Mouse (Mus musculus) forebrain, embryonic 14.5 days (tissue): ENCODE measurements at regions not wholly inside any gene's neighbourhood (a gene's known extent, or its start where the extent isn't known, plus 50 kb on each side); places are given as distances from the start of the nearest gene placed in this dataset.
A peak's percentile ranks its signal among the peaks of the same experiment; 100 is the strongest.

Source experiments
- ATAC-seq: fragments of 200-750 bp; cut with Nextera tagmentation; 2 replicates; pipeline ENCODE4 v1.8.0; 2017; ENCODE audit warnings: mild to moderate bottlenecking, moderate library complexity
- DNase-seq: peaks from one replicate; pipeline ENCODE4 v3.0.0-alpha.2; 2015; ENCODE audit warnings: low spot score
- H3K27ac ChIP-seq: fragments of 300-500 bp; sonication (generic); 2 replicates; pipeline ENCODE4 v1.5.1; 2014; ENCODE audit warnings: low read depth, mild to moderate bottlenecking, control low read depth, low read length, moderate library complexity
- H3K27me3 ChIP-seq: fragments of 300-500 bp; sonication (generic); replicated peaks from 2 replicates; pipeline ENCODE4 v1.6.1; 2014; ENCODE audit warnings: low read length, control low read depth, mixed read lengths; ENCODE audit not compliant: control insufficient read depth, insufficient read depth
- H3K36me3 ChIP-seq: fragments of 300-500 bp; sonication (generic); 2 replicates; pipeline ENCODE4 v1.6.1; 2014; ENCODE audit warnings: low read length, control low read depth; ENCODE audit not compliant: control insufficient read depth, insufficient read depth
- H3K4me1 ChIP-seq: fragments of 300-500 bp; sonication (generic); 2 replicates; pipeline ENCODE4 v1.6.1; 2014; ENCODE audit warnings: antibody characterized with exemption, low read length, control low read depth; ENCODE audit not compliant: control insufficient read depth, insufficient read depth
- H3K4me2 ChIP-seq: fragments of 300-500 bp; sonication (generic); 2 replicates; pipeline ENCODE4 v1.6.1; 2014; ENCODE audit warnings: mild to moderate bottlenecking, control low read depth, low read length
- H3K4me3 ChIP-seq: fragments of 300-500 bp; sonication (generic); 2 replicates; pipeline ENCODE4 v1.5.1; 2014; ENCODE audit warnings: low read depth, low read length, control low read depth
- H3K9ac ChIP-seq: fragments of 300-500 bp; sonication (generic); 2 replicates; pipeline ENCODE4 v1.6.1; 2014; ENCODE audit warnings: mild to moderate bottlenecking, low read length, control low read depth, moderate library complexity
- H3K9me3 ChIP-seq: fragments of 300-500 bp; sonication (generic); replicated peaks from 2 replicates; pipeline ENCODE4 v1.6.1; 2016; ENCODE audit warnings: low read length, control low read depth, mixed read lengths; ENCODE audit not compliant: control insufficient read depth
- WGBS: fragments of 180-500 bp; shearing (Covaris S2); extraction: QIAGEN DNeasy Blood & Tissue Kit; methylation state at CpG from one replicate; pipeline ENCODE4 v1.1.7; 2014; 5-methylcytosine and 5-hydroxymethylcytosine counted together

- Histone ChIP-seq H3K4me2 (no peak overlapping the region), H3K27me3 (no peaks in the 10 kb centered on the region), H3K9ac (no peak overlapping the region), H3K4me1 (peaks cover 5% of the 10 kb centered on the region), H3K9me3 (no peaks in the 10 kb centered on the region), H3K27ac (no peak overlapping the region), H3K4me3 (no peak overlapping the region), H3K36me3 (no peaks in the 10 kb centered on the region)
- ATAC-seq = no peak
- 77% methylated on average over 4 of the region's 4 CpGs for WGBS
- DNase-seq = no peak
These were observed 236.1 kb upstream of the Atp5g3 start for GRCm38 (mm10) chr2:74147193-74147592.

GRCm38 (mm10) chr2:74136624-74137003 lies 225.5 kb upstream of the Atp5g3 start:
- Histone ChIP-seq H3K9ac (no peak overlapping the region), H3K27ac (no peak overlapping the region), H3K27me3 (no peaks in the 10 kb centered on the region), H3K36me3 (no peaks in the 10 kb centered on the region), H3K4me3 (no peak overlapping the region), H3K9me3 (no peaks in the 10 kb centered on the region), H3K4me1 (peaks cover 31% of the 10 kb centered on the region), H3K4me2 (peak overlapping the region; percentile 25)
- peak; percentile 86 for ATAC-seq
- 6% methylated on average over 9 of the region's 9 CpGs for WGBS
- DNase-seq = peak; percentile 93

- ATAC-seq (peak; percentile 61), DNase-seq (no peak)
- Histone ChIP-seq H3K9ac (no peak overlapping the region), H3K27ac (0 out of 2 replicates have a peak overlapping the region, but pooled peaks have one; percentile 17), H3K4me1 (peaks cover 31% of the 10 kb centered on the region), H3K36me3 (no peaks in the 10 kb centered on the region), H3K27me3 (no peaks in the 10 kb centered on the region), H3K9me3 (no peaks in the 10 kb centered on the region), H3K4me2 (peak overlapping the region; percentile 25), H3K4me3 (no peak overlapping the region)
- 7% methylated on average over 15 of the region's 15 CpGs for WGBS
These were observed 225.0 kb upstream of the Atp5g3 start for GRCm38 (mm10) chr2:74135963-74136623.

GRCm38 (mm10) chr2:74130141-74130588 lies 219.0 kb upstream of the Atp5g3 start:
- H3K4me3 ChIP-seq = 0 out of 2 replicates have a peak overlapping the region, but pooled peaks have one; percentile 16
- ATAC-seq = peak; percentile 56
- no peaks in the 10 kb centered on the region for H3K27me3 ChIP-seq
- peak overlapping the region; percentile 47; the same call in 1 of the 2 replicates for H3K9ac ChIP-seq
- WGBS = 2% methylated on average over 8 of the region's 8 CpGs
- peak overlapping the region; percentile 63; the same call in 1 of the 2 replicates for H3K27ac ChIP-seq
- H3K4me1 ChIP-seq = peaks cover 28% of the 10 kb centered on the region
- no peaks in the 10 kb centered on the region for H3K36me3 ChIP-seq
- DNase-seq = peak; percentile 74
- H3K9me3 ChIP-seq = no peaks in the 10 kb centered on the region
- peak overlapping the region; percentile 50 for H3K4me2 ChIP-seq

- Histone ChIP-seq H3K4me2 (peak overlapping the region; percentile 50), H3K4me1 (peaks cover 27% of the 10 kb centered on the region), H3K9me3 (no peaks in the 10 kb centered on the region), H3K9ac (peak overlapping the region; percentile 47; the same call in 1 of the 2 replicates), H3K27ac (peak overlapping the region; percentile 63), H3K4me3 (peak overlapping the region; percentile 16), H3K36me3 (no peaks in the 10 kb centered on the region), H3K27me3 (no peaks in the 10 kb centered on the region)
- WGBS = under 1% methylated on average over 14 of the region's 14 CpGs
- ATAC-seq (peak; percentile 90), DNase-seq (peak; percentile 84)
These were observed 217.8 kb upstream of the Atp5g3 start for GRCm38 (mm10) chr2:74128782-74129538.

GRCm38 (mm10) chr2:74127136-74127535 lies 216.0 kb upstream of the Atp5g3 start:
- H3K9me3 ChIP-seq = no peaks in the 10 kb centered on the region
- WGBS = 93% methylated on average over 4 of the region's 4 CpGs
- H3K27me3 ChIP-seq = no peaks in the 10 kb centered on the region
- no peak for DNase-seq
- no peaks in the 10 kb centered on the region for H3K36me3 ChIP-seq
- H3K4me1 ChIP-seq = peaks cover 39% of the 10 kb centered on the region
- no peak for ATAC-seq
- no peak overlapping the region for H3K27ac ChIP-seq
- H3K4me3 ChIP-seq = no peak overlapping the region
- no peak overlapping the region for H3K9ac ChIP-seq
- no peak overlapping the region for H3K4me2 ChIP-seq

GRCm38 (mm10) chr2:74124252-74124651 lies 213.1 kb upstream of the Atp5g3 start:
- WGBS = 63% methylated on average over 2 of the region's 2 CpGs
- H3K9me3 ChIP-seq = no peaks in the 10 kb centered on the region
- DNase-seq (no peak), ATAC-seq (no peak)
- no peak overlapping the region for H3K4me2 ChIP-seq
- no peaks in the 10 kb centered on the region for H3K27me3 ChIP-seq
- H3K4me3 ChIP-seq = no peak overlapping the region
- H3K4me1 ChIP-seq = peaks cover 25% of the 10 kb centered on the region
- H3K36me3 ChIP-seq = no peaks in the 10 kb centered on the region
- no peak overlapping the region for H3K9ac ChIP-seq
- no peak overlapping the region for H3K27ac ChIP-seq

GRCm38 (mm10) chr2:74123360-74124074 lies 212.4 kb upstream of the Atp5g3 start:
- Histone ChIP-seq H3K4me2 (no peak overlapping the region), H3K27ac (no peak overlapping the region)

More at GRCm38 (mm10) chr2:74123360-74124074, 212.4 kb upstream of the Atp5g3 start:
- DNase-seq (peak; percentile 77), ATAC-seq (peak; percentile 81)
- Histone ChIP-seq H3K4me1 (peaks cover 18% of the 10 kb centered on the region), H3K9ac (no peak overlapping the region), H3K36me3 (no peaks in the 10 kb centered on the region), H3K9me3 (no peaks in the 10 kb centered on the region), H3K27me3 (no peaks in the 10 kb centered on the region), H3K4me3 (no peak overlapping the region)
- 5% methylated on average over 6 of the region's 6 CpGs for WGBS
